Mouse (Mus musculus) midbrain, embryonic 11.5 days (tissue): ENCODE results near the gene Armc5. TPM values are rescaled to one million over a fixed set of nuclear protein-coding genes. Genes with fewer than 3 reads are reported as not detected.
A peak's percentile ranks its signal among the peaks of the same experiment; 100 is the strongest.

Source experiments
- ATAC-seq: fragments of 200-750 bp; cut with Nextera tagmentation; 2 replicates; pipeline ENCODE4 v1.8.0; 2017; ENCODE audit warnings: moderate TSS enrichment, moderate library complexity; ENCODE audit not compliant: low FRiP score
- DNase-seq: peaks from one replicate; pipeline ENCODE4 v3.0.0; 2015; ENCODE audit warnings: low spot score; ENCODE audit errors: missing footprints
- H3K27ac ChIP-seq: fragments of 300-500 bp; sonication (generic); 2 replicates; pipeline ENCODE4 v1.5.1; 2014; ENCODE audit warnings: low read depth, low read length
- H3K27me3 ChIP-seq: fragments of 300-500 bp; sonication (generic); 2 replicates; pipeline ENCODE4 v1.6.1; 2014; ENCODE audit warnings: mild to moderate bottlenecking, low read length, moderate library complexity, mixed read lengths; ENCODE audit not compliant: control insufficient read depth, insufficient read depth
- H3K36me3 ChIP-seq: fragments of 300-500 bp; sonication (generic); 2 replicates; pipeline ENCODE4 v1.6.1; 2014; ENCODE audit warnings: mild to moderate bottlenecking, low read length, moderate library complexity, mixed read lengths; ENCODE audit not compliant: control insufficient read depth, insufficient read depth
- H3K4me1 ChIP-seq: fragments of 300-500 bp; sonication (generic); 2 replicates; pipeline ENCODE4 v1.6.1; 2014; ENCODE audit warnings: low read length; ENCODE audit not compliant: control insufficient read depth, insufficient read depth
- H3K4me2 ChIP-seq: fragments of 300-500 bp; sonication (generic); 2 replicates; pipeline ENCODE4 v1.6.1; 2014; ENCODE audit warnings: mild to moderate bottlenecking, moderate library complexity
- H3K4me3 ChIP-seq: fragments of 300-500 bp; sonication (generic); 2 replicates; pipeline ENCODE4 v1.5.1; 2014; ENCODE audit warnings: low read depth, low read length
- H3K9ac ChIP-seq: fragments of 300-500 bp; sonication (generic); 2 replicates; pipeline ENCODE4 v1.6.1; 2014; ENCODE audit warnings: low read length
- H3K9me3 ChIP-seq: fragments of 300-500 bp; sonication (generic); 2 replicates; pipeline ENCODE4 v1.6.1; 2016; ENCODE audit warnings: low read length; ENCODE audit not compliant: control insufficient read depth
- WGBS: fragments of 180-500 bp; shearing (Covaris S2); extraction: QIAGEN DNeasy Blood & Tissue Kit; methylation state at CpG from one replicate; pipeline ENCODE4 v1.1.7; 2014; 5-methylcytosine and 5-hydroxymethylcytosine counted together
- microRNA-seq: library from miRNA; unstranded; fragments of <30 nt; microRNA quantifications from one replicate; pipeline ENCODE4, GENCODE M21; 2017
- polyA plus RNA-seq: library from polyadenylated mRNA; unstranded; fragments of >200 nt; fragmentation: Nextera tagmentation; extraction: Ambion mirVana; gene quantifications from 2 replicates; pipeline ENCODE4 v1.2.1, GENCODE M21; 2014

Armc5 gene
- polyA plus RNA-seq, 1 experiment from 2014 or later: 7.1 TPM

GRCm38 (mm10) chr7:128288923-128289544 is 51.9 kb downstream of the Armc5 start:
- no peak overlapping the region for H3K9ac ChIP-seq
- 19% methylated on average over 9 of the region's 9 CpGs for WGBS
- no peak overlapping the region for H3K4me3 ChIP-seq
- no peak overlapping the region for H3K27ac ChIP-seq
- peaks cover 7% of the 10 kb centered on the region for H3K4me1 ChIP-seq
- ATAC-seq (0 out of 2 replicates have a peak, but pooled peaks have one; percentile 30), DNase-seq (peak; percentile 90)
- no peaks in the 10 kb centered on the region for H3K36me3 ChIP-seq
- no peak overlapping the region; the same call in 1 of the 2 replicates for H3K4me2 ChIP-seq
- no peaks in the 10 kb centered on the region for H3K9me3 ChIP-seq
- H3K27me3 ChIP-seq: peaks cover 7% of the 10 kb centered on the region

Small RNAs within 50 kb of the gene (microRNA-seq; reads per million reads assigned to microRNA genes)
- not detected for gene Mir3103

Other genes with a start within 250 kb of the Armc5 start
- 5.5 and 6.7 TPM in 2 replicates for gene Pycard, start 243.5 kb upstream of the Armc5 start, polyA plus RNA-seq
- 0.07 TPM in 1 of 2 replicates, not detected in the other for gene Trim72, start 233.4 kb upstream of the Armc5 start, polyA plus RNA-seq
- 0.20 and 0.37 TPM in 2 replicates for gene Itgam, start 174.7 kb upstream of the Armc5 start, polyA plus RNA-seq
- gene Gm49368, start 174.7 kb upstream of the Armc5 start, polyA plus RNA-seq: not detected in 2 replicates
- gene Itgax, start 107.8 kb upstream of the Armc5 start, polyA plus RNA-seq: 0.19 TPM in 1 of 2 replicates, not detected in the other
- gene Itgad, start 83.0 kb upstream of the Armc5 start, polyA plus RNA-seq: not detected in 2 replicates
- gene Cox6a2, start 31.0 kb upstream of the Armc5 start, polyA plus RNA-seq: not detected in 2 replicates
- 13.7 and 14.2 TPM in 2 replicates for gene 9130023H24Rik, start 689 bp downstream of the Armc5 start, polyA plus RNA-seq
- gene Tgfb1i1, start 9.5 kb downstream of the Armc5 start, polyA plus RNA-seq: 32.2 and 34.3 TPM in 2 replicates
- gene Slc5a2, start 28.3 kb downstream of the Armc5 start, polyA plus RNA-seq: 0.16 TPM in 1 of 2 replicates, not detected in the other
- gene BC017158, start 60.8 kb downstream of the Armc5 start, polyA plus RNA-seq: 19.1 and 21.0 TPM in 2 replicates
- 10.0 and 11.7 TPM in 2 replicates for gene Rgs10, start 181.4 kb downstream of the Armc5 start, polyA plus RNA-seq
- 43.9 and 46.6 TPM in 2 replicates for gene Tial1, start 224.4 kb downstream of the Armc5 start, polyA plus RNA-seq